Comparison of ENCODE assay signal across 12 mouse cellular contexts in genomic region chr2:167563703-167564102, GRCm38 (mm10). TPM values are rescaled to one million over a fixed set of nuclear protein-coding genes. Genes with fewer than 3 reads are reported as not detected.
DNase-seq lines count a peak whose midpoint lies in the region; ATAC-seq and TF ChIP-seq lines count a peak whose summit lies in the region.
"Had no signal": no experiment of that assay in that cellular context is flagged by ENCODE, and none has a peak within 500 bp of the region (broad histone marks: within the 10 kb centered on the region; RNA-seq: fewer than 3 reads in every experiment).

No protein-coding gene starts in this region.

- WGBS in kidney, embryonic 14.5 days = 22% methylated on average over 12 of the region's 12 CpGs
- WGBS in hindbrain, embryonic 16.5 days = 49% methylated on average over 12 of the region's 12 CpGs

- ATAC-seq in kidney, embryonic 14.5 days (ENCODE audit: low FRiP score, low TSS enrichment) = peak; percentile 44; the same call in 1 of the 2 replicates
- no peak for ATAC-seq in hindbrain, embryonic 16.5 days
- ATAC-seq: midbrain, embryonic 15.5 days had no signal

- TF ChIP-seq POLR2A in ES-Bruce4 (IDR thresholded peaks at IDR 0.05; ENCODE audit: insufficient read depth, low read length) = no peak

- no peaks in the 10 kb centered on the region for H3K36me3 ChIP-seq in kidney, embryonic 14.5 days (ENCODE audit: control insufficient read depth, insufficient read depth, low read length)
- no peaks in the 10 kb centered on the region for H3K36me3 ChIP-seq in ES-Bruce4 (ENCODE audit: control insufficient read depth, insufficient read depth, low read length, poor library complexity, severe bottlenecking)
- H3K36me3 ChIP-seq in hindbrain, embryonic 16.5 days (ENCODE audit: control insufficient read depth, insufficient read depth, low read length) = no peaks in the 10 kb centered on the region
- H3K36me3 ChIP-seq: midbrain, embryonic 15.5 days had no signal

- TF ChIP-seq CTCF in ES-Bruce4 (IDR thresholded peaks at IDR 0.05; ENCODE audit: low read depth, low read length) = no peak

- peak overlapping the region; percentile 42; the same call in 1 of the 2 replicates for H3K27ac ChIP-seq in kidney, embryonic 14.5 days (ENCODE audit: low read depth, low read length)
- no peak overlapping the region for H3K27ac ChIP-seq in ES-Bruce4 (ENCODE audit: insufficient read depth, low read length)
- H3K27ac ChIP-seq in hindbrain, embryonic 16.5 days (ENCODE audit: low read depth, low read length) = no peak overlapping the region
- H3K27ac ChIP-seq: midbrain, embryonic 15.5 days had no signal

- no peak overlapping the region for H3K4me3 ChIP-seq in kidney, embryonic 14.5 days (ENCODE audit: low read length)
- H3K4me3 ChIP-seq in ES-Bruce4 (ENCODE audit: low read depth, low read length) = 0 out of 2 replicates have a peak overlapping the region, but pooled peaks have one; percentile 11
- no peak overlapping the region for H3K4me3 ChIP-seq in hindbrain, embryonic 16.5 days (ENCODE audit: low read length)
- H3K4me3 ChIP-seq: midbrain, embryonic 15.5 days had no signal

- no peaks in the 10 kb centered on the region for H3K27me3 ChIP-seq in kidney, embryonic 14.5 days (ENCODE audit: control insufficient read depth, insufficient read depth, low read length)
- no peaks in the 10 kb centered on the region for H3K27me3 ChIP-seq in ES-Bruce4 (ENCODE audit: control insufficient read depth, insufficient read depth, low read length, poor library complexity, severe bottlenecking)
- no peaks in the 10 kb centered on the region; the same call in 1 of the 2 replicates for H3K27me3 ChIP-seq in hindbrain, embryonic 16.5 days (replicated peaks; ENCODE audit: control insufficient read depth, insufficient read depth, low read length)

- H3K9me3 ChIP-seq in kidney, embryonic 14.5 days (ENCODE audit: control insufficient read depth, low read length) = no peaks in the 10 kb centered on the region
- no peaks in the 10 kb centered on the region for H3K9me3 ChIP-seq in ES-Bruce4 (replicated peaks; ENCODE audit: control insufficient read depth, insufficient read depth, low read length, poor library complexity, severe bottlenecking)
- no peaks in the 10 kb centered on the region for H3K9me3 ChIP-seq in hindbrain, embryonic 16.5 days (ENCODE audit: control insufficient read depth, low read length)
- H3K9me3 ChIP-seq: midbrain, embryonic 15.5 days had no signal

- no peak overlapping the region for H3K4me2 ChIP-seq in kidney, embryonic 14.5 days (replicated peaks; ENCODE audit: low read depth, low read length)
- H3K4me2 ChIP-seq in hindbrain, embryonic 16.5 days (ENCODE audit: low read length) = no peak overlapping the region
- H3K4me2 ChIP-seq: midbrain, embryonic 15.5 days had no signal

- no peak overlapping the region for H3K9ac ChIP-seq in kidney, embryonic 14.5 days (ENCODE audit: low read depth, low read length)
- H3K9ac ChIP-seq in ES-Bruce4 (ENCODE audit: low read depth, poor library complexity, severe bottlenecking) = peak overlapping the region; percentile 57; the same call in 1 of the 2 replicates
- 0 out of 2 replicates have a peak overlapping the region, but pooled peaks have one; percentile 23 for H3K9ac ChIP-seq in hindbrain, embryonic 16.5 days (ENCODE audit: low read depth, low read length)
- H3K9ac ChIP-seq: midbrain, embryonic 15.5 days had no signal

- DNase-seq in kidney, adult 9 months = no peak
- DNase-seq in embryo, embryonic 9.5 days (ENCODE audit: extremely low spot score) = peak; percentile 76
- no peak for DNase-seq in frontal cortex, adult 2 months (ENCODE audit: extremely low spot score in 1 of 2, low spot score in 1 of 2)
- DNase-seq in spleen, postnatal 14 days (ENCODE audit: low spot score in 2 of 2) = no peak
- no peak for DNase-seq in thymus, postnatal 14 days
- DNase-seq: cerebellum, adult 18-20 months; retina, postnatal 1 day; thymus, postnatal 36 days had no signal

- H3K4me1 ChIP-seq in kidney, embryonic 14.5 days (ENCODE audit: control insufficient read depth, insufficient read depth, low read length) = peaks cover 35% of the 10 kb centered on the region
- no peaks in the 10 kb centered on the region for H3K4me1 ChIP-seq in ES-Bruce4 (ENCODE audit: control insufficient read depth, insufficient read depth, low read length)
- peaks cover 7% of the 10 kb centered on the region; the same call in 1 of the 2 replicates for H3K4me1 ChIP-seq in hindbrain, embryonic 16.5 days (ENCODE audit: control insufficient read depth, insufficient read depth, low read depth, low read length)

- no peak for TF ChIP-seq EP300 in ES-Bruce4 (IDR thresholded peaks at IDR 0.05; ENCODE audit: insufficient read depth, low read depth, low read length)

RNA-seq across cellular contexts. Expression of gene Snai1, which starts 25.7 kb away (rescaled TPM):
- 40.4 and 40.8 TPM in 2 replicates for polyA plus RNA-seq in kidney, embryonic 14.5 days (2014; fragmentation: Nextera tagmentation; extraction: Ambion mirVana)
- polyA plus RNA-seq in ES-Bruce4 (2011; ENCODE audit: insufficient read depth, insufficient read length, low read depth, missing spikeins) = 5.9 and 6.7 TPM in 2 replicates
- 4.5 and 8.4 TPM in 2 replicates for polyA plus RNA-seq in hindbrain, embryonic 16.5 days (2015; fragmentation: Nextera tagmentation; extraction: Ambion mirVana)
- polyA plus RNA-seq in frontal cortex, adult 2 months (2012; rRNA removed) = 2.3 and 3.0 TPM in 2 replicates
